Mouse (Mus musculus): Measurements from ENCODE around the gene Scn9a. TPM values are rescaled to one million over a fixed set of nuclear protein-coding genes. Genes with fewer than 3 reads are reported as not detected.

Scn9a gene
- polyA plus RNA-seq, 1 experiment, result not detected

DNA sequence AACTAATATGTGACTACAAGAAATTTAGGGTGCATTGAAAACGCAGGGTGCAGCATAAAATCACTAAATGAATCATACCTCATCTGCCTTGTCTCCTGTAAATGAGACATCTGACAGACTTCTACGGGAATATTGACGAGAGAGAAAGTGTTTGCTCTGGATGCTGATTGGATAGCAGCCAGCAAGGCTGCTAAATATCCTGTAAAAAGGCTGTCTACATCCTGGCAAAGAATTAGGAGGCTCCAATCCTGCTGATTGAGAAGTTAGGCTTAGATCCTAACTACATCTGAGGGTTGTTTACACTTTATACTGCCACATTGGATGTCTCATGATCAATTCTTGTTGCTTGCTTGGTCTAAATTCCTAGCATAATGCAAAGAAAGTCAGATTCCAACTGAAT, 44.6 kb downstream of the Scn9a start:
- WGBS, result 66% methylated on average over 3 of the region's 3 CpGs
- no peak overlapping the region for H3K4me3 ChIP-seq (ENCODE audit: insufficient read depth, low read depth, low read length)
- no peak for TF ChIP-seq POLR2A (IDR thresholded peaks at IDR 0.05; ENCODE audit: insufficient read depth, low read depth, low read length)
- TF ChIP-seq CTCF (IDR thresholded peaks at IDR 0.05; ENCODE audit: insufficient read depth, low read depth, low read length), result no peak
- no peaks in the 10 kb centered on the region for H3K4me1 ChIP-seq (ENCODE audit: control insufficient read depth, insufficient read depth, low read length)
- no peak overlapping the region for H3K27ac ChIP-seq (ENCODE audit: insufficient read depth, low read depth, low read length)

DNA sequence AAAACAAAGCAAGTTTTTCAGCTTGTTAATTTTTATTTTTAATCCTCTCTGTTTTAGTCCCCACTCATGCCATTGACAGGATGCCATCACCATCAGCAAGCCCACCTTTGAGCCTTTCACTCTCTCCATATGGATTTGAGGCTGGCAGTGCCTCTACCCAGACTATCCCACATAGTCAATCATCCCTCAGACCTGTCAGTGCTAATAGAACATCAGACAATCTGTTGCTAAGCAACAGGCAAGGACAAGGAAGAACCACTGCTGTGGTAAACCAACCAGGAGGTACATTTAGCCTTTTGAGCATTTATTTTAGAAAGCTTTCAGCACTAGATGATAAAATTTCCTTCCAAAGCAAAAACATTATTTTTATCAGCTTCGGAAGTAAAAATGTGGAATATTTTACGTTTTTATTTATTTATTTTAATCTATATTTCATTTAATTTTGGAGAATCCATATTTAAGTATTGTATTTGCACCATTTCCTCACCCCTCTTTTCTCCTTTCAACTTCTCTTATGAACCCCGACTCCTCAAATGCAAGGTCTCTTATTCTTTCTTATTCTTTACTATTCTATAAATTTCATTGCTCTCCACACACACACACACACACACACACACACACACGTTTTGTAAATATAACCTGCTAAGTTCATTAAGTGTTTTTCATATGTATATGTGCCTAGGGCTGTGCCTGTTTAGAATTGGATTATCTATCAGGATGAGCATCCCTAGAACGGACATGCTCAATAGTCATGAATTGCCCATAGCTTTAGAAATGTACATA, 54.5 kb downstream of the Scn9a start:
- H3K27ac ChIP-seq (ENCODE audit: insufficient read depth, low read depth, low read length), result no peak overlapping the region
- H3K4me1 ChIP-seq (ENCODE audit: control insufficient read depth, insufficient read depth, low read length), result no peaks in the 10 kb centered on the region
- H3K4me3 ChIP-seq (ENCODE audit: insufficient read depth, low read depth, low read length), result no peak overlapping the region
- WGBS, result 75% methylated on average over 5 of the region's 5 CpGs
- no peak for TF ChIP-seq CTCF (IDR thresholded peaks at IDR 0.05; ENCODE audit: insufficient read depth, low read depth, low read length)
- TF ChIP-seq POLR2A (IDR thresholded peaks at IDR 0.05; ENCODE audit: insufficient read depth, low read depth, low read length), result no peak

DNA sequence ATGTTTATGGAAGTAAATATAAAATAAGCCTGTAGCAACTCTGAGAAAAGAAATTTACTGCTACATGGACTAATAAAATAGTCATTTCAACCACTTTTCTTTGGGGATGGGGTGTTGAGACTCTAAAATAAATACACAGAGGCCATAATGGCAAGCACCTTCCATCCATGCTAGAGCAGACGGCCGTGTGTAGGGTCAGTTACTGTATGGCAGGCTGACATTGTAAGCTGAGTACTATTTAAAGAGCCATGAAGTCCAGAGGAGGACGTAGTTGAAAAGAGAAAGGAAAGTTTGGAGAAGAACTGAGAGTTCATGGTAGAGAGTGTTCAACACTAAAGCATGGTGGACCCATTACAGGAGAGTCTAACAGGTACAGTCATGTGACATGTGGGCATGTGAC, 86.5 kb downstream of the Scn9a start:
- no peak for TF ChIP-seq CTCF (IDR thresholded peaks at IDR 0.05; ENCODE audit: insufficient read depth, low read depth, low read length)
- no peak for TF ChIP-seq POLR2A (IDR thresholded peaks at IDR 0.05; ENCODE audit: insufficient read depth, low read depth, low read length)
- Histone ChIP-seq H3K4me1 (ENCODE audit: control insufficient read depth, insufficient read depth, low read length) (no peaks in the 10 kb centered on the region), H3K27ac (ENCODE audit: insufficient read depth, low read depth, low read length) (no peak overlapping the region), H3K4me3 (ENCODE audit: insufficient read depth, low read depth, low read length) (no peak overlapping the region)
- WGBS, result 92% methylated on average over 3 of the region's 3 CpGs

DNA sequence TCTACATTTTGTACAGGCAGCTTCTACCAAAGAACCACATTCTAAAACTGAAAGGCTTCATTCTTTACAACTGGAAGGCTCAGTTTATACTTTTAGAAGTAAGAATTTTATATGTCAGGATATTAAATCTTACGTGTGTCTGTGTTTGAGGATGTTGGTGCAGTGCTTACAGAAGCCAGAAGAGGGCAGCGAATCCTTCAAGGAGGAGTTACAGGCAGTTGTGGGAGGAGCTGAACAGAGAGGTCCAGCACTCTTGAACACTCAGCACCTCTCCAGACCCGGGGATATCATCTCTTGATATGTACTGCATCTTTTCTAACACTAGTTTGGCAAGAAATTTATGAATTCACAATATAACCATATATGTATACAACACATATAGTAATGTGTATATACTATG, 114.8 kb downstream of the Scn9a start:
- Histone ChIP-seq H3K4me1 (ENCODE audit: control insufficient read depth, insufficient read depth, low read length) (no peaks in the 10 kb centered on the region), H3K27ac (ENCODE audit: insufficient read depth, low read depth, low read length) (no peak overlapping the region), H3K4me3 (ENCODE audit: insufficient read depth, low read depth, low read length) (no peak overlapping the region)
- TF ChIP-seq POLR2A (IDR thresholded peaks at IDR 0.05; ENCODE audit: insufficient read depth, low read depth, low read length) (no peak), CTCF (IDR thresholded peaks at IDR 0.05; ENCODE audit: insufficient read depth, low read depth, low read length) (no peak)
- WGBS, result 74% methylated on average over 3 of the region's 3 CpGs

DNA sequence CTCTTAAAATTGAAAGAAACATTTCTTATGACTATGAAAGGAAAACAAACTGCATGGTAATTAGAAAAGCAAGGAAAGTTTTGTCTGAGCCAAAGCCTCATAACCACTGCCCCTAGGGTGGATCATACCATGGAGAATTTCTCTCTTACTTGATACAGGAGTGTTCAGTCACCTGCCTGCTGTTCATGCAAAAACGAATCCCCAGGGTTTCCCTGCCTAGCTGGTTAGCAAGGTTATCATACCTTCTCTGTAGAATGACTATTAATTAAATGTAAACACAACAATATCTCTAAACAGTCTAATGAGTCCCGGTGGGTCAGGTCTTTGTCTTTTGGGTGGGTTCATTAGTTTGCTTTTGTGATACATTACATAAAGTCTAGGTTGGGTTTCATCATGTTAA, 123.3 kb downstream of the Scn9a start:
- no peak overlapping the region for H3K27ac ChIP-seq (ENCODE audit: insufficient read depth, low read depth, low read length)
- 72% methylated on average over 2 of the region's 2 CpGs for WGBS

DNA sequence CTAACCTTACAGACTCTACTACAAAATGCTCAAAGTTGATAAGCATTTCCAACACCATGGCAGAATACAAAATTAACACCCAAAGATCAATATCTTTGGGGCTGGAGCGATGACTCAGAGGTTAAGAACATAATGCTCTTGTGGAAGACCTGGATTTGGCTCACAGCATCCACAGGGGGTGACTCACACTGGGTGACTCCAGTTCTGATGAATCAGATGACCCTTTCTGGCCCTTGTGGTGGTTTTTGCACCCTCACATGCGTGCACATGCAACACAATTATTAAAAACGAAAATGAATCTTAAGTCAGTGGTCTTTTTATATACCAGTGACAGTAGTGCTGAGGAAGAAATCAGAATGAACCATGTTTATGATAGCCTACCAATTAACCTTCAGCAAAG, 126.7 kb downstream of the Scn9a start:
- H3K4me3 ChIP-seq (ENCODE audit: insufficient read depth, low read depth, low read length), result no peak overlapping the region
- TF ChIP-seq POLR2A (IDR thresholded peaks at IDR 0.05; ENCODE audit: insufficient read depth, low read depth, low read length) (no peak), CTCF (IDR thresholded peaks at IDR 0.05; ENCODE audit: insufficient read depth, low read depth, low read length) (no peak)
- no peaks in the 10 kb centered on the region for H3K4me1 ChIP-seq (ENCODE audit: control insufficient read depth, insufficient read depth, low read length)
- WGBS, result 80% methylated on average over 3 of the region's 3 CpGs
- H3K27ac ChIP-seq (ENCODE audit: insufficient read depth, low read depth, low read length), result no peak overlapping the region

More for the DNA sequence above, 123.3 kb downstream of the Scn9a start:
- no peaks in the 10 kb centered on the region for H3K4me1 ChIP-seq (ENCODE audit: control insufficient read depth, insufficient read depth, low read length)
- H3K4me3 ChIP-seq (ENCODE audit: insufficient read depth, low read depth, low read length), result no peak overlapping the region
- no peak for TF ChIP-seq CTCF (IDR thresholded peaks at IDR 0.05; ENCODE audit: insufficient read depth, low read depth, low read length)
- TF ChIP-seq POLR2A (IDR thresholded peaks at IDR 0.05; ENCODE audit: insufficient read depth, low read depth, low read length), result no peak

DNA sequence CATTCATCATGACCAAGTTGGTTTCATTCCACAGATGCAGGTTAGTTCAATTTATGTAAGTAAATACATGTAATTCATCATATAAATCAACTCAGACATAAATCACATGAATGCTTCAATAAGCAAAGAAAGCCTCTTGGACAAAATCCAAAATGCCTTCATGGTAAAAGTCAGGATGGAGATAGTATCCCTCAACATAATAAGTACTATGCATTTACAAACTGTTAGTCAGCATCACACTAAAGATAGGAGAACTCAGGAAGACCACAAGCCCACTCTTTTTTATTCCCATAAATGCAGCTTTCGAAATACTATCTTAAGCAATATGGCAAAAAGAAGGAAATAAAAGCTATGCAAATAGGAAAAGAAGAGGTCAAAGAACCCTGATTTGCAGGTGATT, 127.1 kb downstream of the Scn9a start:
- H3K27ac ChIP-seq (ENCODE audit: insufficient read depth, low read depth, low read length), result no peak overlapping the region
- WGBS, result 98% methylated on average over 1 of the region's 1 CpGs
- no peak for TF ChIP-seq CTCF (IDR thresholded peaks at IDR 0.05; ENCODE audit: insufficient read depth, low read depth, low read length)
- TF ChIP-seq POLR2A (IDR thresholded peaks at IDR 0.05; ENCODE audit: insufficient read depth, low read depth, low read length), result no peak
- H3K4me3 ChIP-seq (ENCODE audit: insufficient read depth, low read depth, low read length), result no peak overlapping the region
- no peaks in the 10 kb centered on the region for H3K4me1 ChIP-seq (ENCODE audit: control insufficient read depth, insufficient read depth, low read length)

DNA sequence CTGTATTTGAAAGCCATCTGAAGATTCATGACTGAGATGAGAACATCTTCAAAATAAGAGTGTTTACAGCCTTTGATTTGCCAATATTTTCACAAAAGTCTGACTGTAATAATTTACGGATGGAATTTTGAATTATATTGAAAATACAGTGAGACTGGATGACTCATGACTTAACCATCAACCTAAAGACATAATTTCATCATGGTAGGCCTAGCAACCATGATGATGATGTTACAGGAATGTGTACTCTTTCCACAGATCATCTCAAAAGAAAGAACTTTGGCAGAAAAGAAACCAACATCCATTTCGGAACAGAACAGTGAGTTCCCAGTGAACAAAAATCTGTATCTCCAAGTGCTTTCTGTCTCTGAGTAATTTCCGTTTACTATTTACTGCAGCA, 132.6 kb downstream of the Scn9a start:
- H3K4me1 ChIP-seq (ENCODE audit: control insufficient read depth, insufficient read depth, low read length), result no peaks in the 10 kb centered on the region
- H3K4me3 ChIP-seq (ENCODE audit: insufficient read depth, low read depth, low read length), result no peak overlapping the region
- no peak overlapping the region for H3K27ac ChIP-seq (ENCODE audit: insufficient read depth, low read depth, low read length)
- WGBS, result 72% methylated on average over 3 of the region's 3 CpGs
- TF ChIP-seq POLR2A (IDR thresholded peaks at IDR 0.05; ENCODE audit: insufficient read depth, low read depth, low read length), result no peak
- no peak for TF ChIP-seq CTCF (IDR thresholded peaks at IDR 0.05; ENCODE audit: insufficient read depth, low read depth, low read length)

DNA sequence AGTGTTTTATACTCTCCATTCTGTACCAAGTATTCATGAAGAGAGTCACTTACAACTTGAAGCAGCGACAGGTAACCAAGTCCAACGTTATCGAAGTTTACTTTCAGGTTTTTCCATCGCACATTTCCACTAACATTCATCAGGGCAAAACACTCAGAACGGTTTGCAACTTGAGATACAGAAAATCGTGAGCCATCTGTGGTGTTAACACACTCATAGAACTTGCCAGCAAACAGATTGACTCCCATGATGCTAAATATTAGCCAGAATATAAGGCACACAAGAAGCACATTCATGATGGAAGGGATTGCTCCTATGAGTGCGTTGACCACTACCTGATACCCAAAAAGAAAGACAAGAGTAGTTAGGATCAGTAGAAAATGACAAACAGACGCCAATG, 140.2 kb downstream of the Scn9a start:
- Histone ChIP-seq H3K4me3 (ENCODE audit: insufficient read depth, low read depth, low read length) (no peak overlapping the region), H3K4me1 (ENCODE audit: control insufficient read depth, insufficient read depth, low read length) (no peaks in the 10 kb centered on the region), H3K27ac (ENCODE audit: insufficient read depth, low read depth, low read length) (no peak overlapping the region)
- 90% methylated on average over 8 of the region's 8 CpGs for WGBS
- TF ChIP-seq POLR2A (IDR thresholded peaks at IDR 0.05; ENCODE audit: insufficient read depth, low read depth, low read length), result no peak
- no peak for TF ChIP-seq CTCF (IDR thresholded peaks at IDR 0.05; ENCODE audit: insufficient read depth, low read depth, low read length)

Measured in olfactory bulb, adult 2 months (tissue).